Mouse (Mus musculus): ENCODE data around the gene Tnfrsf1b. TPM values are rescaled to one million over a fixed set of nuclear protein-coding genes. Genes with fewer than 3 reads are reported as not detected.
A peak's percentile ranks its signal among the peaks of the same experiment; 100 is the strongest.

The Tnfrsf1b gene
- polyA plus RNA-seq, 1 experiment from 2014 or later: 3.3 TPM

DNA sequence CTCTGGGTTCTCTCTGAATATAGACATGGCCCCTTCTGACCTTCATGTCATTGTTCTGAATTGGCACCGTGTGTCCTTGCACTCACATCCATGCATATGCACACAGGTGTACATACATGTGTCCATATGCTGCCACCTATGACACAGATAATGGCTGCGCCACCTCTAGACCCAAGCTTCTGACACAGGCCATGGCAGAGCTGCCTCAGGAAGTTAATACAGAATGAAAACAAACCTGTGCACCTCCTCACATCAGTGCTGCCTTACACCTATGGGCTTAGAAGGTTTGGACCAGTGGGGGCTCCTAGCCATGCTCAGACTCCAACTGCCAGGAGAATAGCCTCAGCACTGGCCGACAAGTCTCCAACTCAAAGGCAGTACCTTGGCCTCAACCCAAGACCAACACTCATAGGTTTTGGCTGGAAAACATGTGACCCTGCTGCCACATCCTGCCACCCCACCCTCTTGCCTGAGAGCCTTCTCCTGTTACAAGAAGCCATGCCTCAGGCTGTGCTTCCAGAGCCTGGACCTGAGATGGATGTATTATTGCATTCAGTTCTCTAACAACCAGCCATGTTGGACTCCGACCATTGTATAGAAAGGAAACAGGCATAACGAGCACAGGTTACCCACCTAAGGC, 17.0 kb downstream of the Tnfrsf1b start:
- no peak overlapping the region for H3K4me2 ChIP-seq
- no peak overlapping the region for H3K9ac ChIP-seq
- H3K27ac ChIP-seq (replicated peaks): no peak overlapping the region
- no peak overlapping the region for H3K4me3 ChIP-seq
- ATAC-seq (ENCODE audit: low read depth): no peak
- 92% methylated on average over 5 of the region's 5 CpGs for WGBS
- H3K36me3 ChIP-seq: no peaks in the 10 kb centered on the region
- H3K4me1 ChIP-seq (replicated peaks): no peaks in the 10 kb centered on the region
- H3K9me3 ChIP-seq: no peaks in the 10 kb centered on the region
- H3K27me3 ChIP-seq: no peaks in the 10 kb centered on the region

DNA sequence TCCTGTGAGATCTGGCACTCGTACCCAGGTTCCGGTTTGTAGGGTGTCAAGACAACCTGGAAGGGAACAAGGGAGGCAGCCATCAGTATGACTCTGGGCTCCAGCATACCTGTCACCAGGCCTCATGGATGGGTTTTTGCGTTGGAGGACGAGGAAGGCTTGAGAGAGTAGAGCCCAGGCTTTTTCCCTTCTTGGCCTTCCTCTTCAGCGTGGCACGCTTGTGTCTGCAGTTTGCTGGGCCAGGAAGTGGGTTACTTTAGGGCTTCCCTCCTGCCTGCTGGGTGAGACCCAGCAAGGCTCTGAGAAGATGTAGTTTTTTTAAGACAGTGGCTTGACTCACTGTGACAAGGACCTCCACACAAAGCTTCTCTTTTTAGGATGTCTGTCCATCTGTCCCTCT, 17.6 kb downstream of the Tnfrsf1b start:
- Histone ChIP-seq H3K36me3 (no peaks in the 10 kb centered on the region), H3K27me3 (no peaks in the 10 kb centered on the region), H3K4me1 (replicated peaks) (no peaks in the 10 kb centered on the region), H3K4me2 (no peak overlapping the region), H3K27ac (replicated peaks) (no peak overlapping the region), H3K4me3 (no peak overlapping the region), H3K9ac (no peak overlapping the region), H3K9me3 (no peaks in the 10 kb centered on the region)
- ATAC-seq (ENCODE audit: low read depth): no peak
- WGBS: 89% methylated on average over 6 of the region's 6 CpGs

DNA sequence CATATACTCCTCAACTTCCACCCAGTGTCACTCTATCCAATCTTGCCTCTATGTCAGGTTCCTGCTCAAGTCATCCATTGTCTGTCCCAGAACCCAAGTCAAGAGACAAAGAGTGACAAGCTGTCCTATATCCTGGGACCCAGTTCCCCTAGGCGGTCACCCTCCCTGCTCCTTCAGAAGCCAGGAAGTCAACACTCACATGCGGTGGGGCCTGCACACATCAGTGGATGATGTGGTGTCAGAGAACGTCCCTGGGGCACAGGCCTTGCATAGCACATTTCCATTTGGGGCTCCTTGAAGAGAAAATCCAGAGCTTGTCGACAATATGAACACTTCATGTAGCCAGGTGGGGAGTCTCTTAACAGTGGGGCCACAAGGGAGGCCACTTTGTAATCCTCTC, 22.1 kb downstream of the Tnfrsf1b start:
- Histone ChIP-seq H3K36me3 (no peaks in the 10 kb centered on the region), H3K9ac (no peak overlapping the region), H3K9me3 (no peaks in the 10 kb centered on the region), H3K4me2 (no peak overlapping the region), H3K27me3 (no peaks in the 10 kb centered on the region), H3K4me3 (no peak overlapping the region), H3K27ac (replicated peaks) (no peak overlapping the region), H3K4me1 (replicated peaks) (no peaks in the 10 kb centered on the region)
- 89% methylated on average over 4 of the region's 4 CpGs for WGBS
- no peak for ATAC-seq (ENCODE audit: low read depth)

DNA sequence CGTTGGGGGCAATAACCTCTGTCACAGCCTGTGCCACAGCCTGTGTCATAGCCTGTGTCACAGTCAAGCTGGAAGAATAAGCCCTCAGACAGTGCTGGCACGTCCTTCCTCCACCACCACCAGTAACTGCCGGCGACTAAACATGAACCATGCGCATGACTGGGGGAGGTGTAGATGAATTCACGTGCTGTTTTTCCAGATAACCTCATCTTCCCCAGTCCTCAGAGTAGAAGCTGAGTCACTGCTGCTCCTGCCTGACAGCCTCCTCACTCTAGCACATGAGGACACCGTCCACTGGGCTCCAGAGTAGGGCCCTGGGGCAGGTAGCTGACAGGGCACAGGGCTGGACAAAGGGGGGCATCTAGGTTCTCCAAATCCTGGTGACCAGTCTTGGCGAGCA, 24.6 kb downstream of the Tnfrsf1b start:
- no peak for ATAC-seq (ENCODE audit: low read depth)
- no peak overlapping the region for H3K9ac ChIP-seq
- 0 out of 2 replicates have a peak, but pooled peaks cover 3% of the 10 kb centered on the region for H3K4me1 ChIP-seq (replicated peaks)
- H3K4me2 ChIP-seq: no peak overlapping the region
- H3K9me3 ChIP-seq: no peaks in the 10 kb centered on the region
- no peak overlapping the region for H3K27ac ChIP-seq (replicated peaks)
- 76% methylated on average over 8 of the region's 8 CpGs for WGBS
- no peaks in the 10 kb centered on the region for H3K27me3 ChIP-seq
- H3K36me3 ChIP-seq: no peaks in the 10 kb centered on the region
- no peak overlapping the region for H3K4me3 ChIP-seq

DNA sequence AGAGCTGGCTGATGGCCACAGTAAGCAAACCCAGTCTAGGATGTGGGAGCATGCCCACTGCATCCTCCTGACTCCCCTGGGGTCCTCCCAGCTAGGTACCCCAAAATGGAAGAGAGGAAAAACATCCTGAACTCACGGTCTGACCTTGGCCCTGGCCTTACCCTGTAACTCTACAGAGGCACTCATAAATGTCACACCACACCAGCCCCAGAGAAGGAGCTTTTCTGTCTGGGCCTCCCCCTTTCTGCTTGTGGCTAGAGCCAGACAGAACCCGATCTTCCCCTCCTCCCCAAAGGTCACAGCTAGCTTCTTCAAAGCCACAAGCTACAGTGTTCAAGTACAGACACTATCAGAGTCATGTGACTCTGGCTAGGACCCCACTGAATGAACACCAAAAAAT, 25.3 kb downstream of the Tnfrsf1b start:
- no peaks in the 10 kb centered on the region for H3K36me3 ChIP-seq
- 0 out of 2 replicates have a peak, but pooled peaks cover 4% of the 10 kb centered on the region for H3K4me1 ChIP-seq (replicated peaks)
- no peak overlapping the region for H3K27ac ChIP-seq (replicated peaks)
- H3K4me2 ChIP-seq: no peak overlapping the region
- H3K9ac ChIP-seq: no peak overlapping the region
- ATAC-seq (ENCODE audit: low read depth): no peak
- WGBS: 70% methylated on average over 2 of the region's 2 CpGs
- H3K4me3 ChIP-seq: no peak overlapping the region
- no peaks in the 10 kb centered on the region for H3K27me3 ChIP-seq
- H3K9me3 ChIP-seq: no peaks in the 10 kb centered on the region

DNA sequence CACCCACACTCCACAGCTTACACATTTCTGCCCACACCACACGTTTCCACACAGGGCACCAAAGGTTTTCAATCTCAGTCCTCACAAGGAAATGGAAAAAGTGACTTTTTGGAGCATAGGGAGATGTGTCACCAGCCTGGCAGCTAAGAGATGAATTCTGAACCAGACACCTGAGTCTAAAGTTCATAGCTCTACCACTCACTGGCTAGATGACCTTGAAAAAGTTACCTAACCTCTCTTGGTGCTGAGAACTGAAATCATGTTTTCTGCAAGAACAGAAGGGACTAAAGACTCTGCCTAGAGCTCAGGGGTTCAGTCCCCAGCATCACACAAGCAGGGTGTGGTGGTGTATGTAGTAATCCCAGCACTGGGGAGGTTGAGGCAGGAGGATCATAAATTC, 26.7 kb downstream of the Tnfrsf1b start:
- no peak overlapping the region for H3K4me3 ChIP-seq
- 79% methylated on average over 1 of the region's 1 CpGs for WGBS
- no peak overlapping the region for H3K27ac ChIP-seq (replicated peaks)
- H3K36me3 ChIP-seq: no peaks in the 10 kb centered on the region
- no peak overlapping the region for H3K9ac ChIP-seq
- no peak overlapping the region for H3K4me2 ChIP-seq
- peaks cover 8% of the 10 kb centered on the region for H3K4me1 ChIP-seq (replicated peaks)
- no peaks in the 10 kb centered on the region for H3K9me3 ChIP-seq
- ATAC-seq (ENCODE audit: low read depth): no peak
- no peaks in the 10 kb centered on the region for H3K27me3 ChIP-seq

DNA sequence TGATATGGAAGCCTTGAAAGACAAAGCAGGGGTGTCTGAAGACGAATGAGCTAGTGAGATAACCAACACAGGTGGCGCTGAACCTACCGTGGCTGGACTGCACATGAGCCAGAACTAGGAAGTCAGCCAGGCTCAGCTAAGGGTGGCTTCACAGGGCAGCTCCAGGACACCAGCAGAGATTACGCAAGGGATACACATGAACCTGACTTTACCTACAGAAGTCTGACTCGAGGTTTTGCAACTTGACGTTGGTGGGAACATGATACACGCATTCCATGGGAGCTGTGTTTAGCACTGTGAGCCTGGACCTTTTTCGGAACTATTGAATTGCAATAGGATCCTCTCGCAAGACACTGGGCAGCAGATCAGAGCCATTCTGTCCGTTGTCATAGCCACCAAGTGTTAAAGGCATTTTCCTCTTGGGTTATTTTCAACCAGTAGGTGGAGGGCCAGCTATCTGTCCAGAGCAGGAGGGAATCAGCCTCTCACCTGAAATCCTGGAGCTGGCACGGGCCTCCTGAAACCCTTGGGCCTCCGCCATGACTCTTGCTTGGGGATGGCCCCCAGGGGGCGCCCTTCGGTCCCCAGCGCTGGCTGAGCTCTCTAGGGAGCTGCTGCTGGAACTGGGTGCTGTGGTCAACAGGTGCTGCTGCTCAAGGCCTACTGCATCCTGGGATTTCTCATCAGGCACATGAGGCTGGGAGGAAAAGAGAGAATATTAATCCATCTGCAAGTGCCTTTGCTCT, 27.3 kb downstream of the Tnfrsf1b start:
- H3K9ac ChIP-seq: no peak overlapping the region
- WGBS: 64% methylated on average over 15 of the region's 15 CpGs
- no peak overlapping the region for H3K4me2 ChIP-seq
- peaks cover 13% of the 10 kb centered on the region for H3K4me1 ChIP-seq (replicated peaks)
- H3K9me3 ChIP-seq: no peaks in the 10 kb centered on the region
- H3K27ac ChIP-seq (replicated peaks): no peak overlapping the region
- no peaks in the 10 kb centered on the region for H3K27me3 ChIP-seq
- no peak for ATAC-seq (ENCODE audit: low read depth)
- no peak overlapping the region for H3K4me3 ChIP-seq
- no peaks in the 10 kb centered on the region for H3K36me3 ChIP-seq

DNA sequence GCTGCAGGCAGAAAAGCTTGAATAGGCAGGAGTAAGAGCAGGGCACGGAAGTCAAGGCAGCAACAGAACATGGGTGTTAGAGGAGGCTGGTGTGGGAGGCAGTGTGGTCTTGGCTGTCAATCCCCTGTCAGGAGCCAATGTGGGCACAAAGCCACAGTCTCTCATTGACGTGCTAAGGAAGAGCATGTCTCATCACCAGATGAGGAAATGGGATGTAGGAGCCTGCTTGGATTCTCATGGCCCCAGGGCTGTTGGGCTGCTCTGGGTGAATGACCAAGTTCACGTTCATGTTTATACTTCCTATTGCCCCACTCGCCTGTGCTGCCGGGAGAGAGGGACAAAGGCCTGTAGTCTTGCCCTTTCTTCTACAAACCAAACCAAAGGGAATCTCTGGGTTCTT, 28.8 kb downstream of the Tnfrsf1b start:
- Histone ChIP-seq H3K27me3 (no peaks in the 10 kb centered on the region), H3K4me3 (no peak overlapping the region), H3K4me2 (no peak overlapping the region), H3K9ac (no peak overlapping the region), H3K27ac (replicated peaks) (no peak overlapping the region), H3K9me3 (no peaks in the 10 kb centered on the region), H3K36me3 (no peaks in the 10 kb centered on the region), H3K4me1 (replicated peaks) (peaks cover 13% of the 10 kb centered on the region)
- WGBS: 74% methylated on average over 5 of the region's 5 CpGs
- ATAC-seq (ENCODE audit: low read depth): no peak

DNA sequence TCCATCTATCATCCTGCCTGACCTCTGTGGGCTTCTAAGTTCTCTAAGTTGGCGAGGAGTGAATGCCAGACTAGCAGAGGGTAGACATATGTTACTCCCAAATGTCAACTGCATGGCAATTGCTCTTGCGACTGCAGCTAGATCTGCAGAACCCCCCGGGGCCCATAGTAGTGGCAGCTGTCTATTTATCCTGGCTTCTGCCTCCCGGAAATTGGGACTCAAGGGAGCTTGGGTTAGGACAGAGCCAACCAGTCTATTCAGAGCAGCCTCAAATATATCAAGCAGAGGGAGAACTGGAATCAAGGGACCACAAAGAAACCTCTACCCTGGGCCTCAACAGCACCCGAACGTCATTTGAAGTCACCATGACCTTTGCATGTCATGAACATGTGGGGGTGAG, 29.6 kb downstream of the Tnfrsf1b start:
- peaks cover 13% of the 10 kb centered on the region for H3K4me1 ChIP-seq (replicated peaks)
- no peaks in the 10 kb centered on the region for H3K9me3 ChIP-seq
- WGBS: 67% methylated on average over 6 of the region's 6 CpGs
- no peak overlapping the region for H3K4me2 ChIP-seq
- no peak for ATAC-seq (ENCODE audit: low read depth)
- no peak overlapping the region for H3K9ac ChIP-seq
- H3K27ac ChIP-seq (replicated peaks): no peak overlapping the region
- H3K36me3 ChIP-seq: no peaks in the 10 kb centered on the region
- no peaks in the 10 kb centered on the region for H3K27me3 ChIP-seq
- no peak overlapping the region for H3K4me3 ChIP-seq

DNA sequence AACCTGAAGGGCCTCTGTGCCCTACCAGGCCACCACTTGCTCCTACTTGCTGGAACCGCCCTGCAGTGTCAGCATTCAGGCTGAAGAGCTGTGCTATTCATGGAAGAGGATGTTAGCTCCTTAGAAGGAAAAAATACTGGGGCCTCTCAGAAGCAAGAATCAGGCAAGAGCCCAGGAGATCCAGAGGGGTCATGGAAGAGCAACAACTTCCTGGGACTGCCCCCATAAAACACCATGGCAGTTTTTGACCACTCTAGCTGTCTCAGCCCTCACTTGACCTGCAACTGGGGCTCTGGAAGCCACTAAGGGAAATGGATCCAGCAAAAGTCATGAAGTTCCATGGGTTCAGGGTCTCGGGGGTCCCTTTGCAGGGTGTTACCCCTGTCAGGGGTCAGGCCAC, 31.3 kb downstream of the Tnfrsf1b start:
- 83% methylated on average over 2 of the region's 2 CpGs for WGBS
- Histone ChIP-seq H3K9me3 (no peaks in the 10 kb centered on the region), H3K9ac (no peak overlapping the region), H3K27ac (replicated peaks) (no peak overlapping the region), H3K4me3 (no peak overlapping the region), H3K4me2 (no peak overlapping the region), H3K4me1 (replicated peaks) (peaks cover 13% of the 10 kb centered on the region), H3K27me3 (no peaks in the 10 kb centered on the region), H3K36me3 (no peaks in the 10 kb centered on the region)
- ATAC-seq (ENCODE audit: low read depth): no peak

DNA sequence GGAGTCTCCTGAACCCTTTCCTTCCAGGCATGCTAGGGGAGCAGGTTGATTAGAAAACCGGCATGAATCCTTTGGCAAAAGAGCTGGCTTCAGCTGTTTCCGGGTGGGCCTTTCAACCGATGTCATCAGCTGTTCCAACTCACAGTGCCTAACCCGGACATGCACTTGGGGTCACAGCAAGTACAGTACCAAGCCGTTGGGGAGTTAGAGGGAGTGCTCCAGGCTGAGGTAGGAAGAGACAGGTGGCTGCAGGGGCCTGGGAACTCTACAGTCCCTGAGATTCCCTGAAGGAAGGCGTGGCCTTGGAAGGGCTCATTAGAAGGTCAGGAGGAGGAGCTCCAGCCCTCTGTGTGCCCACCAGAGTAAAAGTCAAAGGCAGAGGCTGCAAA, 31.9 kb downstream of the Tnfrsf1b start:
- Histone ChIP-seq H3K4me2 (no peak overlapping the region), H3K27ac (replicated peaks) (no peak overlapping the region), H3K4me3 (no peak overlapping the region), H3K9me3 (no peaks in the 10 kb centered on the region), H3K27me3 (no peaks in the 10 kb centered on the region), H3K9ac (no peak overlapping the region), H3K4me1 (replicated peaks) (peaks cover 13% of the 10 kb centered on the region), H3K36me3 (no peaks in the 10 kb centered on the region)
- ATAC-seq (ENCODE audit: low read depth): peak; percentile 13; the same call in 1 of the 2 replicates
- WGBS: 47% methylated on average over 6 of the region's 6 CpGs

DNA sequence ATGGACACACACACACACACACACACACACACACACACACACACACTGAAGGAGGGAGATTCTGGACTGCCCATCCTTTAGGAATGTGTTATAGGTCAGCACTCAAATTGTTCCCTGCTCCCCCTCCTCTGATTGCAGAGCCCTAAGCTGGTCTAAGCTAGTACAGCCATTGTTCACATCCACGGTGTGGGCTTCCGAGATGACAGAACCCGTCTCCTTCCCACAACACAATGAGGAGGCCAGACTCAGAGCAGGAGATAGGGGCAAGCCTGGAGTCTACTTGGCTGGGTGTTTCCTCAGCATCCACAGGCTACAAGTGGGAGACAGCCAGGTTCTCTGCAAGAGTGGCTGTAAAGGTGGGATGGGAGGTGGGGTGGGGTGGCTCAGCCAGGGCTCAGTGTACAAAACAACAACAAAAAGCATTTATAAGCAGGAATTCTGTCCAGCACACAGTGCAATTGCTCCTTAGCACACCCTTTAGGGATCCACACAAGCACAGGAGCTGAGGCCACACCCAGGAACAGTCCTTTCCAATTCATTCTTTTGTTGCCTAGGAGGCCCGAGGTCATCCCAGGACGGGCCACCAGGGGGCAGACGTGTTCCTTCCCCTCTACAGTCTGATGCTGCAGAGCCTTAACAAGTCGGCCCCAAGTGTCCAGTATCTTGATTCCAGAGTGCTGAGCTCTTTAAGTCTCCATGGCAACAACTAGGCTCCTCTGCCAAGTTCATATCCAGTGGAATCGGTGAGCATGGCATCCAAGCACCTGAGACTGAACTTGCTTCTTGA, 32.5 kb downstream of the Tnfrsf1b start:
- Histone ChIP-seq H3K9ac (no peak overlapping the region), H3K4me3 (no peak overlapping the region), H3K27ac (replicated peaks) (0 out of 2 replicates have a peak overlapping the region, but pooled peaks have one; percentile 33), H3K4me1 (replicated peaks) (peaks cover 13% of the 10 kb centered on the region), H3K9me3 (no peaks in the 10 kb centered on the region), H3K36me3 (no peaks in the 10 kb centered on the region), H3K27me3 (no peaks in the 10 kb centered on the region), H3K4me2 (no peak overlapping the region)
- ATAC-seq (ENCODE audit: low read depth): peak; percentile 91
- 33% methylated on average over 8 of the region's 8 CpGs for WGBS
